Mouse (Mus musculus) lung, postnatal 36 days (tissue): ENCODE measurements at regions not wholly inside any gene's neighbourhood (a gene's known extent, or its start where the extent isn't known, plus 50 kb on each side); places are given as distances from the start of the nearest gene placed in this dataset.

Experiments
- DNase-seq: peaks from one replicate; pipeline ENCODE4 v3.0.0; 2022; ENCODE audit warnings: mixed read lengths

DNA sequence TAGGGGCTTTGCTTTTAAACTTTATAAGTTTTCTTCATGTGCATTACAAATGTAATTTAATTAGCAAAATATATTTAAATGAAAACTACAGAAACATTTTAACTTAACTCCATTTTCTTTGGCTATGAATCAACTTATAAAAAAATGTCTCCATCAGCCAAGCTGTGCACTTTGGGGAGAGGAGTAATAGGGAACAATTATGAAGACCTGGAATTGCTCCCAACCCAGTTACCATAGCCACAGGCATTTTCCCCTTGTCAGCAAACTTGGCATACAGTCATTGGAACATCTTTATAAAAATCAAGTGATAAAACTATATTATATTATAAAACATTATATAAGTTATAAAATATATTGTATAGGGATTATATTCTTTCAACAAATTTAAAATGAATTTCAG is 65.0 kb downstream of the Atxn7l3b start:
- DNase-seq: no peak

DNA sequence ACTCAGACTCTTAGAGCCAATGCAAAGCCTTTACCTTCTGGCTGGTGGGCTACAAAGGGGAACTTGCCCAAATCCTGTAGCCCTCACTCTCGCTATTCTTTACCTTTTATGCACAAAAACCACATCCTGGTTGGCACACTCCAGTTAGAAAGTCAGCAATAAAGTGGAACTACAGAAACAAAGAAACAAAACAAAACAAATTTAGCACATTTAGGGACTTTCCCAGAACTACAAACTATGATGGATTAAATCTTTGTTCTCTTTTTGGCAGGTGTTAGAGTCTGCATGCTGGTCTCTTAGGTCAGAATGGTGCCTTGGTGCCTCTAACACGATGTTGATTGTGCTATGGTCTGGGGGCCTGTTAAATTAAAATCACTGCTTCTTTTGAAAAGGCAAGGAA is 65.4 kb downstream of the Atxn7l3b start:
- DNase-seq: no peak

DNA sequence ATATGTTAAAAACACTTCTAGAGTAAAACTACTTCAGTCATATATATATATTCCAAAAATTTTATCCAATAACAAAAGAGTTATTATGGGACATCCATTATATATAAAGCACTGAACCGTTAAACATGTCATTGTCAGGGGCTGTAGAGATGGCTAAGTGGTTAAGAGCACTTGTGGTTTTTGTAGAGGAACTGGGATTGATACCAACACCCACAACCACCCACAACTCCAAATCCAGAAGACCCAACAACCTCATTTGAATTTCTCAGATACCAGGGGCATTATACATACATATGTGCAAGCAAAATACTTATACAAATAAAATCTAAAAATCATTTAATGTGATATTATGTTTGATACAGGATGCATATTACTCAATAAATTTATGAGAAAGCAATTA is 76.8 kb downstream of the Atxn7l3b start:
- no peak for DNase-seq

DNA sequence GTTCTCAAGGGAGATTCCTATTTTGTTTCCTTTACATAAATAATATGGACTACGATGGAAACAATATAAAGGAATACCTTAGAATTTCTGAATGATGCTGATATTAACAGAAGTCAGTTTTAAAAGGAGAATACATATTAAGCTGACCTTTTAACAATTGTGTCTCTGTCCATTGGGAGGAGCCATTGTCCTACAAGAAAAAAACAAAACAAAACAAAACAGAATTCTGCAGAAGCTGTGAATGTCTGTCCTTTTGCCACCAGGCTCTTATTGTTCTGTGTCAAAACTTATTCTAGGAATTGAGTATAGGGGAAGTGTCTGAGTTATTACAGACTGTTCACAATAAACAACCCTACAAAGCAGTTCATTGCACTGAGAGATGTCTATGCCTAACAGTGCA is 82.6 kb downstream of the Atxn7l3b start:
- DNase-seq: no peak

DNA sequence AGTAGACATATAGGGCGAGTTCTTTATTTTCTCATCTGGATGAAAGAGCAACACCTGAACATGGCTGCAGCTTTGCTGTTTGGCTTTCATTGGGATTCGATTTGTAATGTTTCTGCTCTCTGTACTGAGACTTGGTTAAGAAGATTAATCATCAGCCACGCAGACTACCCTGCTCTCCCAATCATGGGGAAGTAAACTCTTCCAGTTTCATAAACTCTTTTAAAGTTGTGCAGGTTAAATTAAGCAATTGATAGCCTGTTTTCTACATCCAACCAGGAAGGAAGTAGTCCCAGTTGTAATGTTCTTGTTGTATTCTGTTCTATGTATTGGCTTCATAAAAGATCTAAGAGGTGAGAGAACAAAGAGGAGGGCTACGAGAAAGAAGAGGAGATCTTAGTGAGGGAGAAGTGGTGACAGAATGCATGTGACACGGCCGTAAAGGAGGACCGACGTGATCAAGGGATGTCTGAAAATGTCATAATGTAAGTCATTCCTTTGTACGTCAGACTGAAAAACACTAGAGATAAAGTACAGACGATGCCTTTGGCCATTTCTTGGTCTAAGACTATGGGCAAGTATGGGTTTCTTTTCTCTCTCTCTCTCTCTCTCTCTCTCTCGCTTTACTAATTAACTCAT is 91.3 kb downstream of the Atxn7l3b start:
- DNase-seq: no peak

DNA sequence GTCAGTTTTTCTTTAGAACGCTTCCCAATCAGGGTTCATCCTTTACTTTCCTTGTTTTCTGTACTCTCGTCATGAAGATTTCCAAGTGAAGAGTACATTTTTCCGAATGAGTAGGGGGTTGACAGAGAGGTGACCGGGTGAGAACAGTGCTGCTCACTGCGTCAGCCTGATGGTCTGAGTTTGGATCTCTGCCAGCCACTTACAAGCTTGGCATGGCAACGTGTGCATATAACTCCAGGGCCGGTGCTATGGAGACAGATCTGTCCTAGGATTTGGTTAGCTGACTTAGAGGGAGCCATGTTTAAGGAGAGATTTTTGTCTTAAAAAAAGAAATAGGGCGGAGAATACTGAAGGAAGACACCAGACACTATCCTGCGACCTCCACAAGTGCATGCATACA is 92.8 kb downstream of the Atxn7l3b start:
- no peak for DNase-seq

DNA sequence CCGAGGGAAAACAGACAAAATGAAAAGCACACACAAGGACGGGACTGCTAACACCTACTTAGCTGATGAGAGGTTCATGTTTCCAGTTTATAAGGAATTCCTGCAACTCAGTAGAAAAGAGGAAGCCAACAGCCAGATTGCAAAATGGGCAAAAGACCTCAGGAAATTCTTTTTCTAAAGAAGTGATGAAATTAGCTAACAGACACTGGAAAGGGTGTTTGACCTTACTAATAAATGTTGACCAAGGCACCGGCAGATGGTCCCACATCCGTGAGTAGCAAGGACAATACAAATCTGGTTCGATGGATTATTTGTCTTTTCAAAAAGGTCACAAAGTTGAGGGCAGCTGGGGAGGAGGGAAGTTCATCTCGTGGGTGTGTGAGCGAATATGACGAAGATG is 93.3 kb downstream of the Atxn7l3b start:
- peak; percentile 2 for DNase-seq

DNA sequence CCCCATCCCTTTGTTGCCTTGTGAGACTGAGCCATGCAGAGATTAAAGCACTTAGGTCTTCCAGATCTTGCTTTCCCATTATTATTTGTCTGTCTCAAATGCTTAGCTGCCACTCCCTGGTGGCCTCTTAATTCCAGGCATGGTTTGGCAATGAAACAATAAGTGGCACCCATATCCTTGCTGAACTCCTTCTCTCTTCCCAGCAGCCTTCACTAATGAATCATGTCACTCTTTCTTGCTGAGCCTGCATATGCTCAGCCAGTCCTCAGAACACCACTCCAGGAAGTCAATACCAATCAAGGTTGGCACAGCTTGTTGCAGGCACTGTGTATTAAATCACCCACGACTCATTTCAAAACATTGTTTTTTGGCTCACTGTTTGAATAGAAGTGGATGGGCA is 118.6 kb downstream of the Atxn7l3b start:
- DNase-seq: no peak

DNA sequence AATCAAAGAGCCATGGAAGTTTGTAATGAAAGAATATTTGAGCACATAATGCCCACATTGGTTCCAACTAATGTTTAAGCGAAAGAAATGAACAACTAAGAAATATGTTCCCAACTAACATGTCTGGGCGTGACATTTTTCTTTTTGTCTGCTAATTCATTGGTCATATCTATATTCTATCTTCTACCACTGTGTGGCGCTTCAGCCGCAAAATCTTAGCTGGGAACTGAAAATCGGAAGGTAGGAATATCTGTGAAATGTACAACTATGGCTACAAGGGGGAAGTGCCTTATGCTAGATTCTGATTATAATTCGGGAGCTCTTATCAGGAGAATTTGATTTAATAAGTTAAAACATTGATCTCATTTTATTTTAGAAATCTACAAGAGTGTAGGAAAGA is 125.2 kb downstream of the Atxn7l3b start:
- DNase-seq: no peak

DNA sequence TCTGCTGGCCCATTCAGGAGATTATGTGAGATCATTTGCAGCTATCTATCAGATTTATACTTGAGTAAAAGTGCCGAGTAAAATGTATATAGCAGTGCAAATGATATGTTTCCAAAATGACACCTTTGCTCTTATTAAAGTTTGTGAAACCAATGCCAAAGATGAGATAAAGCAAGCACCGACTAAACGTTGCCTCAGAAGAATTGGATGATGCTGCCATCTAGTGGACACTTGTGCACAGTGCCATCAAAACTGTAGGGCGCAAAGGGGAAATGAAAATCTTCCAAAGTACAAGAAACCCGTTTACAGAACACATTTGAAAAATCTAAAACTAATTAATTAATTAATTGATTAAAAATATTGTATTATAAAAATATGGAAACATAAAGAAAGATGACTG is 127.2 kb downstream of the Atxn7l3b start:
- peak; percentile 32 for DNase-seq

DNA sequence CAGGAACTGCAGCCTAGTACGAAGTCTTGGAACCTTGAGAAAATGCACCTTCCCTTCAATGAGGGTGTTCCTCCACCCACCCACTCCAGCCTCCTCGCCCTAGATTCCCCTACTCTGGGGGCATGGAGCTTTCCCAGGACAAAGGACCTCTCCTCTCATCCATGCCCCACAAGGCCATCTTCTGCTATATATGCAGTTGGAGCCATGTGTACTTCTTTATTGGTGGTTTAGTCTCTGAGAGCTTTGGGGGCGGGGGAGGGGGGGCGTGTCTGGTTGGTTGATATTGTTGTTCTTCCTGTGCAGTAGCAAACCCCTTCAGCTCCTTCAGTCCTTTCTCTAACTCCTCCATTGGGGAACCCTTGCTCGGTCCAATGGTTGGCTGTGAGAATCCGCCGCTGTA is 130.2 kb downstream of the Atxn7l3b start:
- DNase-seq: no peak

DNA sequence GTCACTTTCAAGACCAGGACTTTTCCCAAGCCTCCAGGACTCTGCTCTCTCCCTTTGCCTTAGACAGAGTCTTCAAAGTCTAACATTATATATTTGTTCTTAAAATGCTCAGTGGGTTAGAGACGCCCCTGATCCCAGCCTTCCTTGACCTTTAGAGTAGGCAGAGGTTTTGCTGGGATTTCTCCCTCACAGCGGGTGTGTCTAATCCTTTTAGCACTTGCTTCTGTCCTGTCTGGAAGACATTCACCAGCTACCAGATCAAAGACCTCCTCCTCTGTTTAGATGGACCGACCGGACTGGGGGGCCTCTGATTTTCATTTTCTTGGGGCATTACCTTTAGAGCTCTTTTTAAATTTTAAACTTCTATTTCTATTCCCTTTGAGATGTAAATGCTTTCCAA is 130.7 kb downstream of the Atxn7l3b start:
- DNase-seq: no peak

DNA sequence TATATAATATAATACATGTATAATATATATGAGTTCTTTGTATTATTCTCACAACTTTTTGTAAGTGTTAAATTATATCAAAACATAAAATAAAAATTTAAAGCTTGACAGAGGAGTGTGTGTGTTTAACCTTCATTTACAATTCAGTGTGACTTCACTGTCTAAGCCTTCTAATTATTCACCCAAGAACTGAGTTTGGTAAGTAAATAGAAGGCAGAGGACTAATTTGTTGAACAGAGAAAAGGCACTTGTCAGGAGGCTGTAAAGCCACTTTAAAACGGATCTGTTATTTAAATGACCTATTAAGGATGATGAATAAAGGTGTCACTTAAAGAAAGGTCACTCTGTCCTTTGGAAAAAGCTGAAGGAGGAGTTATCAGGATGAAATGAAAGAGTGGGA is 132.9 kb downstream of the Atxn7l3b start:
- DNase-seq: no peak

DNA sequence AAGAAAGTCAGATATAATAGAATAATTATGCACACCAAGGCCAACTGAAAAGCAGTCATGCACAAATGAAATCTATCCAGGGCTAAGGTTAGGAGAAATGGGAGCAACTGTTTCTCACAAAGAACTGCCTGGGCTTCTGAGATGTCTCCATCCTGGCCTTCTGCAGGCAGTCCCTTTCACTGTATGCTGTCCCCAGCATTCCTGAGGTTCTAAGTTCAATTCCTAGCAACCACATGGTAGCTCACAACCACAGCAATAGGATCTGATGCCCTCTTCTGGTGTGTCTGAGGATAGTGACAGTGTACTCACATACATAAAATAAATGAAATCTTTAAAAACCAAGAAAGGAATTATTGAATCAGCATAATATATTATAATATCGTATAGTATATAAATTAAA is 133.3 kb downstream of the Atxn7l3b start:
- no peak for DNase-seq

DNA sequence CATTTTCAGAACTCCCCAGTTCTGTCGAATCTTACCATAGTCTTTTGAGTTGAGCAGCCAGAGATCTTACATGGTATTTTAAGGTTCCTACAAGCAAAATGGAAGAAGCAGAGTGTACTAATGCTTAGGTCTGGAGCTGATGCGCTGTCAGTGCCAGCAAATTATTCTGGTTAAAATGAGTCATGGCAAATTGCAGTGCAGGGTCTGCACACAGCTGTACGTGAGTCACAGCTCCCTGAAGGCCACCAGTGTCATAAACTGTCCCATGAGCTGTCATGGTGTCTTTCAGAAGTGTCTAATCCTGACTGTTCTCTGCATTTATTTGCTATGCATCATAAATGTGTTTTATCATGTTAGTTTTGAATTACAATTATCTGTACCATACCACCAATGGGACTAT is 140.6 kb downstream of the Atxn7l3b start:
- DNase-seq: no peak

DNA sequence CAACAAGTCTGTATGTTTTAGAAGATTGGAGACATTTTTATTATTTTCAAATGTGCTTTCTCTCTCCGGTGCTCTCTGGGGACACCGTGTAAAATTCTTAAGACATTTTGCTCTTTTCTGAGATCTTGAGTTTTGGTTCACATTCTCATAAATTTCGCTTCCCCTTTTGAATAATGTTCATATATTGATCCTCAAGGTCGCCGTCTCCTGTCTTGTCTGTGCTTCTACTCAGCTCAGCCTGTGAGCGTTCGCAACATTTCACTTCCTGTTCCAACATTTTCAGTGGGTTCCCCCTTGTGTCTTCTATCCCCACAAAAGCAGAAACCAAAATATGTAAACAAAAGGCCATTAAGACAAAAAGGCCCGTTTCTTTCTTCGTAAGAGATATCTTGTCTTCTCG is 154.5 kb downstream of the Atxn7l3b start:
- DNase-seq: no peak

DNA sequence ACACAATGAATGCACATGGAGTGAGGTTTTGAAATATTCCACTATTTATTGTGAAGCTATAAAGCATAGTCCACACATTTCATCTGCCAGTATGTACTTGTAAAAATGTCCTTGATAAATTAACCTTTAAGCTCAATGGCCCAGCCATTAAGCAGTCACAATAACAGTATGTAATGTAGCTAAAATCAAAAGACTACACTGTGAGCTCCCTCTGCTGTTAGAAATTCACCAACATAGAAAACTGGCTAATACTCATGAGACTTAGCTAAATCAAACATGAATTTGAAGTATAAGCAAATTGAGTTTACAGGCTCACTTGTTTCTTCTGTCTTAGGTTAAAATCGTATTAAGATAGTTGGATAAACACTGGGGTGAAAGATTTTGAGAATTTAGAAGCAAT is 182.1 kb downstream of the Atxn7l3b start:
- DNase-seq: no peak

DNA sequence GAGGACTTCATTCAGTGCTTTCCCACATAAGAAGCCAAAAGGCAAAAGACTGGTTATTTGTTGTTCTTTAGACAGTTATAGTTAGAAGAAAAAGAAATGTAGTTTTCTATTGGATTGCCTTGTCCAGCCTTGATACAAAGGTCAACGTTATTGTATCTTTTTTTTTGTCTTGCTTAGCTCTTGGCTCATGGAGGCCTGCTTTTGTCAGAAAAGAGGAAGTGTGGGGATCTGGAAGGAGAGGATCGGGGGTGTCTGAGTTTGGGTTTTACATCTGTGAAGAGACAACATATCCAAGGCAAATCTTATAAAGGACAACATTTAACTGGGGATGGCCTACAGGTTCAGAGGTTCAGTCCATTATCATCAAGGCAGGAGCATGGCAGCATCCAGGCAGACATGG is 185.3 kb downstream of the Atxn7l3b start:
- no peak for DNase-seq

DNA sequence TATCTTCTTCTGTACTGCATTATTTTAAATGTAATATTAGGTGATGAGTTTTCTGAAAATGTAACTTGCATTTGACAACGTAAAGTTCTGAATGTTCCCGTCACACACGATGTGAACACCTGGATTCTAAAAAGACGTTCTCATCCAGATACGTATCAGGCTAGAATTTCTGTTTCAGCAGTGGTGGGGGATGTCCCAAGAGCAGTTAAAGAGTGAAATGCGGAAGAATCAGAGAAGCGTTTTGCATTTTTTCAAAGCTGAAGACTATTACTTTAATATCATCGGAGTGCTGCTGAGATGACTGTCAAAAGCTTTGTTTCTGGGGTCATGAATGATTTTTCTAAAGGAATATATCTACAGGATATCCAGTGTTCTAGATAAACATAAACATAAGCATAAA is 186.7 kb downstream of the Atxn7l3b start:
- no peak for DNase-seq
